Mouse (Mus musculus) right cerebral cortex, postnatal 14 days (tissue): Measurements from ENCODE around the gene Gm10192.
"Not testable (repeated sequence)": the region's sequence is repeated elsewhere in the genome, so short reads cannot be mapped to it uniquely, and the experiment has no call there.

ENCODE experiments used
- DNase-seq: peaks from one replicate; pipeline ENCODE4 v3.0.0; 2022

The Gm10192 gene

DNA sequence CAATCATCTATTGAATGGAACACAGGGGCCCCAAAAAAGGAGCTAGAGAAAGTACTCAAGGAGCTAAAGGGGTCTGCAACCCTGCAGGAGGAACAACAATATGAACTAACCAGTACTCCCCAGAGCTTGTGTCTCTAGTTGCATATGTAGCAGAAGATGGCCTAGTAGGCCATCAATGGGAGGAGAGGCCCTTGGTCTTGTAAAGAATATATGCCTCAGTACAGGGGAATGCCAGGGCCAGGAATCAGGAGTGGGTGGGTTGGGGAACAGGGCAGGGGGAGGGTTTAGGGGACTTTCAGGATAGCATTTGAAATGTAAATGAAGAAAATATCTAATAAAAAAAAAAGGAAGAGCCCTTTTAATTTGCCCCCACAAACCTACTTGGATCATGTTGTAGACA lies at the start of gene Gm10192:
TSS of gene Gm10192 (minus strand) at position 101 of the 400 bp plus-strand sequence.
- DNase-seq: not testable (repeated sequence)

DNA sequence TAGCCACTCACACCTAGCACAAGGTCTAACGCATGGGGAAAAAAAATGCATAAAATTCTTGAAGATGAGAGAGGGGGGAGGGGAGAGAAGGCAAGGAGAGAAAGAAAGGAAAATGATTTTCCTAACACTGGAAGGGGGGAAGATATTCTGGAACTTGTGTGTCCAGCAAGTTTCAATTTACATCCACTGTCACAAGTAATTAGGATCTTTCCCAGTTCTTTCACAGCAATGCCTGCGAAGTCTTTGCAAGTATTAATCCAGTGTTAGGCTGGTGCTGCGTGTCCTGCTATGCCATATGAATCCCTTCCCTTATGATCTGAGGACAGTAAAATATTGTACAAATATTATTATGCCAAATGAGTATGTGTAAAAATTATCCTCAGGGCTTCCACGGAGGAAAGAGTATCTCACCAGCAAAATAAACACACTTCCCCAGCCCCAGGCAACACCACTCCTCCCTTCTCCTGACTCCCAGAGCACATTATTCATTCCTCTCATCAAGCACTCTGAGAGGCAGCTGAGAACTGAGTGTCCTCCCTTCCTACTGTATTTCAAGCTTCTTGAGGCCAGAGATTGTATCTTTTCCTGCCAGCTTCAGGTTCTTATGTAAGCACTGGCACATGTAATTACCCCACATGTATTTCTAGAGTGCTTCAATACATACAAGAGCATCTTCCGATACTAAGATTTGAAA lies 47.6 kb upstream of the Gm10192 start:
- no peak for DNase-seq

GRCm38 (mm10) chr4:97219701-97220100 lies 36.7 kb upstream of the Gm10192 start:
- DNase-seq: no peak

GRCm38 (mm10) chr4:97217906-97218305 lies 34.9 kb upstream of the Gm10192 start:
- DNase-seq: no peak

DNA sequence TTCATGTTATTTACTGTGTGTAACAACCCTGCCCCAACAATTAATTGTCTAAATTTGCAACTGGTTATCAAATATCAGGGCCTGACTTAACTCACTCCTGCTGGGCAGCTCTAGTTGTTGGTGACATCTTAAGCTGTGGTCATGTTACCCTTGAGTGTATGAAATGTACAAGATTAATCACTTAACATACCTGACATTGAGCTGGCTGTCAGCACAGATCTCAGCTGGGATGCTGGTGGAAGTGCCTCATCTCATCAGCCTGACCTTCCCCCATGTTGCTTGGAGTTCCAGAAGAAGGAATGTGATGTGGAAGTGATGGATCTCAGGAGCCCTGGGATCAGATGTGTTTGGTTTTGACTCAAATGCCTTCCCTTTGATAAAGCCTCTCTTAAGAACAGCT lies 29.5 kb upstream of the Gm10192 start:
- no peak for DNase-seq

- not testable (repeated sequence) for DNase-seq
Observed at GRCm38 (mm10) chr4:97202986-97203385, 20.0 kb upstream of the Gm10192 start.

DNA sequence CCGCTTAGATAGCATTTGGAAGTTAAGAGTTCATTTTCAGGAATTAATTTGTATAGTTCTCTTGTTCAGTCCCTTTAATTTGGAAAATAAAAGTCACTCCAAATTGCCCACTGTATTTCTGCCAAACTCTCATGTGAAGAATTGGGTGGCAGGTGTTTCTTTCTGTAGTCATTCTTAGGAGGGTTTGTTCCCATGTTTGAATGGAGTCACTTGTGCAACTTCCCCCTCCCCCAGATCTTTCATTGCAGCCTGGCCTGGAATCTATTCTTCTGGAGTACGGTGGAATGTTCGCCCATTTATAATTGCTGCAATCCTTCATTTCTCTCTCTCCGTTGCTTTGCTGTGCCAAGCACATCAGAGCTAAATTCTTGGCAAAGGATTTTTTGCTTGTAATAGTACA lies 10.2 kb upstream of the Gm10192 start:
- DNase-seq: no peak

DNA sequence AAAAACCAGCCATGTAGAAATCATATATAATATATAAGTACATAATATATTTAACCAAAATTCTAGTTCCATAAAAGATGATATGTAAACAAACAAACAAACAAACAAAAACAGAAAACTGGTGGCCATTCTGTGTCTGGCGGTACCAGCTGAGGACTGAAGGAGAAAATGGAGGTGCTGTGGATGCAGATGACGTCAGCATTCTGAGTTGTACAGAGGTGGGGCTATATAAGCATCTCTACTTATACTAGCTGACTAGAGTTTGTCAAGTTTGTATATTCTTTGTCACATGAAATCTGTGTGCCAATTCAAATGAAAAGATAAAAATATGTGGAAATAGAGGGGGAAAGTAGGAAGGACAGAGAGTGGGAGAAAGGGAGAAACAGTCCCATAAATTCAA lies 9.6 kb upstream of the Gm10192 start:
- no peak for DNase-seq

DNA sequence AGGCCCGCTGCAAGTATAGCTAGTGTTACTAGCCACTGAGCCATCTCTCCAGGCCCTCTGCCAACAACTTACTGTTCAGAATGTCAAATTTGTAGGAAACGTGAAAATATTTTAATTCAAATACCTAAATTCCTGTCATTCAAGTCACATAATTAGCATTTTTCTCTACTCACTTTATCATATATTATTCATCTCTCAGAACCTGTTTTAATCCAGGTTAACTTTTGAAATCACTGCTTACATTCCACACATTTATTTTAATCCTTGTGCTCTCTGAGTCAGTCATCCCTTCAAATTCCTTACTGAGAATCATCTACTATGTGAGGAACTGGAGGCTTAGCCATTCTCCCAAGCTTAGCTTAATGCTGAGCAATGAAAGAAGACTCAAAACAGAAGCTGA lies 2.6 kb downstream of the Gm10192 start:
- no peak for DNase-seq

DNA sequence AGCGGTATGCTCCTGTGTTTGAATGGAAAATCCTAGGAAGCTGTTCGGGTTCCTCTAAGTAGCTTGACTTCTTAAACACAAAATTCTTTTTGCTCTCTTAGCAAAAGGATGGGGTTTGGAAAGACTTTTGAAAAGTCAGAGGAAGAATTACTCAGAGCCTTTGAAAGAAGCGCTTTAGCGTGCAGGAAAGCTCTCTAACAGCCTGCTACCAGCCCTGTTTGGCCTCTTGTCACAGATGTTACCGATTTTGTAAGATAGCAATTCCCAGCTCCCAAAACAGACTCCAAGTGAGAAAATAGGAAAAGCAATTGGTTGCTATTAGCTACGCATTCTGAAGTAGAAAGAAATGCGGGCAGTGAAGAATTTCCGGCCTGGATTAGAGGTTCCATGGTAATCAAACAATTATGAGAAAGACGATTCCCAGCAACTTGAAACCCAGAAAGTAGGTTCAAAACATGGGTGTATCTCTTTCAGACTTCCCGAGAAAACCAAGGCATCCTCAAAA lies 26.1 kb downstream of the Gm10192 start:
- no peak for DNase-seq

GRCm38 (mm10) chr4:97156084-97156483 lies 26.9 kb downstream of the Gm10192 start:
- no peak for DNase-seq

GRCm38 (mm10) chr4:97153554-97153953 lies 29.4 kb downstream of the Gm10192 start:
- DNase-seq: no peak

DNA sequence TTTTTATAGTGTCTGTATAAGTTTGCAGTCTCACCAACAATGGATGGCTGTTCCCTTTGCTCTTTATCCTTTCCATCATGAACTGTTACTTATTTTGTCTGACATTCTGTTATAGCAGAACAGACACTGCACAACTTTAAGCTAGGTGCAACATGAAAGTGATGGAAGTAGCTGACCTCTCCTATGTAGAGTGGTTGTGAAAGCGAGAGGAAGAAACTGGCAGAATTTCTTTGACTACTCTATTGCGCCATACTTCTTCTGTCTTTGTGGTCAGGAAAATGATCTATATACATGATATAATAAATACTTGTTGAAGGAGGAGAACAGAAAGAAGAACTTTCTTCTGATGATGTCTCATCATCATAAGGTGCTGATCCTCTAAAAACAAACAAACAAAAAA lies 40.5 kb downstream of the Gm10192 start:
- no peak for DNase-seq
